Mouse (Mus musculus) heart, embryonic 14.5 days (tissue): ENCODE data around the gene Ephx1. TPM values are rescaled to one million over a fixed set of nuclear protein-coding genes. Genes with fewer than 3 reads are reported as not detected.

ENCODE experiments used
- ATAC-seq: fragments of 200-750 bp; cut with Nextera tagmentation; 2 replicates; pipeline ENCODE4 v1.8.0; 2017; ENCODE audit warnings: low read depth, moderate TSS enrichment; ENCODE audit not compliant: insufficient number of reproducible peaks, insufficient read depth, low FRiP score
- H3K27ac ChIP-seq, 2 experiments: fragments of 200-500 bp in 1 of 2; fragments of 300-500 bp in 1 of 2; sonication (generic) in 1 of 2; replicated peaks in 1 of 2; 2 replicates each; pipeline ENCODE4 v1.5.1; 2012 to 2014; ENCODE audit warnings: low read depth in 2 of 2, low read length in 2 of 2, control low read depth in 1 of 2, mild to moderate bottlenecking in 1 of 2, mixed read lengths in 1 of 2; ENCODE audit not compliant: control insufficient read depth in 1 of 2, insufficient read depth in 1 of 2
- H3K27me3 ChIP-seq: fragments of 300-500 bp; sonication (generic); 2 replicates; pipeline ENCODE4 v1.6.1; 2014; ENCODE audit warnings: mild to moderate bottlenecking, low read length, control low read depth; ENCODE audit not compliant: control insufficient read depth, insufficient read depth
- H3K36me3 ChIP-seq: fragments of 300-500 bp; sonication (generic); 2 replicates; pipeline ENCODE4 v1.6.1; 2014; ENCODE audit warnings: mild to moderate bottlenecking, control low read depth, low read length, mixed read lengths; ENCODE audit not compliant: control insufficient read depth, insufficient read depth
- H3K4me1 ChIP-seq, 2 experiments: fragments of 200-500 bp in 1 of 2; fragments of 300-500 bp in 1 of 2; sonication (generic) in 1 of 2; 2 replicates each; pipeline ENCODE4 v1.6.1; 2012 to 2014; ENCODE audit warnings: low read length in 2 of 2, control low read depth in 1 of 2, mixed read lengths in 1 of 2; ENCODE audit not compliant: control insufficient read depth in 2 of 2, insufficient read depth in 2 of 2
- H3K4me2 ChIP-seq: fragments of 300-500 bp; sonication (generic); 2 replicates; pipeline ENCODE4 v1.6.1; 2014; ENCODE audit warnings: mild to moderate bottlenecking, low read length
- H3K4me3 ChIP-seq, 2 experiments: fragments of 200-500 bp in 1 of 2; fragments of 300-500 bp in 1 of 2; sonication (generic) in 1 of 2; 2 replicates each; pipeline ENCODE4 v1.5.1; 2012 to 2014; ENCODE audit warnings: low read length in 2 of 2, mild to moderate bottlenecking in 2 of 2, control low read depth in 1 of 2, low read depth in 1 of 2, moderate library complexity in 1 of 2; ENCODE audit not compliant: control insufficient read depth in 1 of 2, insufficient read depth in 1 of 2
- H3K9ac ChIP-seq: fragments of 300-500 bp; sonication (generic); 2 replicates; pipeline ENCODE4 v1.6.1; 2014; ENCODE audit warnings: mild to moderate bottlenecking, low read length
- H3K9me3 ChIP-seq: fragments of 300-500 bp; sonication (generic); 2 replicates; pipeline ENCODE4 v1.6.1; 2016; ENCODE audit warnings: low read length, control low read depth; ENCODE audit not compliant: control insufficient read depth
- WGBS: fragments of 180-500 bp; shearing (Covaris S2); extraction: QIAGEN DNeasy Blood & Tissue Kit; methylation state at CpG from one replicate; pipeline ENCODE4 v1.1.7; 2014; 5-methylcytosine and 5-hydroxymethylcytosine counted together
- polyA plus RNA-seq: library from polyadenylated mRNA; unstranded; fragments of >200 nt; fragmentation: Nextera tagmentation; extraction: Ambion mirVana; gene quantifications from 2 replicates; pipeline ENCODE4 v1.2.1, GENCODE M21; 2014

Gene Ephx1
- polyA plus RNA-seq, 1 experiment from 2014 or later: 10.5 TPM

DNA sequence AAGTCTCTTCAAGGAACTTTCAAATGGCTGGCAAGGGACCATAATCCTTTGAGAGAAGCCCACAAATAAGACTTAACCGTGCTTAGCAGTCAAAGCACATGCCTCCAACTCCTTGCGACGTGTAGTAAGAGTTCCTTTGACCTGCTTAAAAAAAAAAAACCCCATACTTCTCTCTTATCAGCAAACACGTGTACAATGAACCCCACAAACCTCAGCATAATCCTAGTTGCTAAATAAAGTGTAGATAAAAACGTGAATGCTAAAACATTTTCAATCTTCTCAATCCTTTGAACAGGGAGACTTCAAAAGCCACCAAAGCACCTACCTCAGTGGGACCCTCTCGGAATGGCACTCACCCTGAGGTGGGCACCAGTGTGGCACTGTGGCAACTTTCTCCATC is 7.3 kb downstream of the Ephx1 start:
- H3K27me3 ChIP-seq: no peaks in the 10 kb centered on the region
- no peaks in the 10 kb centered on the region for H3K36me3 ChIP-seq
- WGBS: 64% methylated on average over 6 of the region's 6 CpGs
- H3K27ac ChIP-seq: no peak overlapping the region
- H3K9ac ChIP-seq: no peak overlapping the region
- no peak overlapping the region for H3K4me3 ChIP-seq
- no peaks in the 10 kb centered on the region for H3K9me3 ChIP-seq
- H3K4me2 ChIP-seq: no peak overlapping the region
- peaks cover 16 to 23% of the 10 kb centered on the region in 2 experiments for H3K4me1 ChIP-seq
- ATAC-seq: no peak

DNA sequence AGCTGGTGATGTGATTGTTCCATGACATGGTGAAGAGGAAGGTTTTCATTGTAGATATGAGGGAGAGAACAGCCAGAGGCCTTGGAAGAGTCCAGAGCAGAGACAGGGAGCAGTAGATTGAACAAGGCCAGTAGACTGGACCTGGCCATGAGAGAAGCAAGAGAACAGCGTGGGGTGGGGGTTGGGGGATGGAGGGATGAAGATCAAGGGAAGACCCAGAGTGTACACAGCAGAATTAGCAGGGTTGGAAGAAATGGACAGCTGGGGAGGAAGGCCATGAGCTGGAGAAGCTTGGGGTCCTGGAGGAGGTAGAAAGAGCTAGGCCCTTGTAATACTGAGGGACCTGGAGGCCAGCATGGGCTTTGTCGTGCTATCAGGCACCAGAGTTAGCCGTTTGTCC is 8.3 kb downstream of the Ephx1 start:
- WGBS: 66% methylated on average over 3 of the region's 3 CpGs
- no peak overlapping the region for H3K4me2 ChIP-seq

DNA sequence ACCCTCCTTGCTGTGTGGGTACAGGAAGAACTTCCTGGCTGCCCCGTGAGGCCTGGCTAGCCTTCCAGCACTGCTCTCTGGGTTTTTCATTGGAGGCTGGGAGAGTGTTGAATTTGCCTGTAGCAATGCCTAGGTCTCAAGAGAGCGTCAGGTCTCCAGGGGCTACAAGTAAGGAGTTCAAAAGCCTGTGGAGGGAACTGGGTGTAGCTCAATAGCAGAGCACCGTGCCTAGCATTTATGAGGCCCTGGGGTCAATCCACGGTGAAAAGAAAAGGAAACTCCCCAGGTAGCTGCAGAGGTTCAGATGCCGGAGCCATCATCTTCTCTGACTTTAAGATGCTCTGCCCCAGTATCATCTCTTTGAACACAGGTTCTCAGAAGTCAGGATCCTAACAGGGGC is 9.1 kb downstream of the Ephx1 start:
- peaks cover 15 to 23% of the 10 kb centered on the region in 2 experiments for H3K4me1 ChIP-seq
- H3K9ac ChIP-seq: no peak overlapping the region
- WGBS: 80% methylated on average over 5 of the region's 5 CpGs
- H3K4me3 ChIP-seq: no peak overlapping the region
- no peaks in the 10 kb centered on the region for H3K27me3 ChIP-seq
- H3K9me3 ChIP-seq: no peaks in the 10 kb centered on the region
- no peak overlapping the region for H3K27ac ChIP-seq
- H3K36me3 ChIP-seq: no peaks in the 10 kb centered on the region
- ATAC-seq: no peak
- no peak overlapping the region for H3K4me2 ChIP-seq

More for the DNA sequence above, 8.3 kb downstream of the Ephx1 start:
- Histone ChIP-seq H3K4me1 (peaks cover 16 to 23% of the 10 kb centered on the region in 2 experiments), H3K9ac (no peak overlapping the region), H3K27me3 (no peaks in the 10 kb centered on the region), H3K4me3 (no peak overlapping the region), H3K9me3 (no peaks in the 10 kb centered on the region), H3K36me3 (no peaks in the 10 kb centered on the region), H3K27ac (no peak overlapping the region)
- ATAC-seq: no peak

DNA sequence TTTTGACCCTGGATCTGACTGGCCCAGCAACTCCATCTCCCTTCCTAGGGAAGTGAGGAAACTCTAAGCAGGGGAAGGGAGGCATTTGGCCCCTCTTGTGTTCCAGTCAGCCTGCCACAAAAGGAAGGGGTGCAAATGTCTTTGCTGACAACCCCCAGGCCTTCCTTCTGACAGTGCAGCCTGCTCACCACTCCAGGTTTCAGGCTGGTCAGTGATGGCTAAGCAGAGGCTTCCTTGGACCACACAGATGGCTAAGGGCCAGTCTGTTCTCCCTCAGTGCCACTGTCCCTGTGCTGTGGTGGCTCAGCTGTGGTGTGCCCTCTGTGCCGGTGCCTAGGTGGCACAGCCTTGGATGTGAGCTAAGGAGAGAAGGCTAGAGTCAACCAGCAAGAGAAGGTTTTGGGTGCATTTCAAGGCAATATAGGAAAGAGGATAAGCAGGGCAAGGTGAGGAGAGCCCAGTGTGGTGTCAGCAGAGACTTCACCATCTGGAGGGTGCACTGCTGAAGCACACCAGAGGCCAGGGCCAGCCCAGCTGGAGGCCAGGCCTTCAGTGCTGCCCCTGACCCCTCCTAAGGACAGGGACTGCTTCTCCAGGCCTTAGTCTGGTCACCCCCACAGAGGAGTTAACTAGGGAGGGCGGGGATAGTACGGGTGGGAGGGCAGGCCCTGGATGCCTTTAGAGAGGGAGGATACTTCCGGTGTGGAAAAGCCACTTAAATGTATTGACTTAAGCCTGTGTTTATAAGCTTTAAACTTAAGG is 10.4 kb downstream of the Ephx1 start:
- Histone ChIP-seq H3K27me3 (no peaks in the 10 kb centered on the region), H3K27ac (peak overlapping the region in 1 of 2 experiments; percentile 21; a peak in 2 of 4 replicates), H3K4me1 (peaks cover 7 to 12% of the 10 kb centered on the region in 2 experiments), H3K9ac (no peak overlapping the region), H3K4me3 (no peak overlapping the region), H3K9me3 (no peaks in the 10 kb centered on the region), H3K4me2 (no peak overlapping the region), H3K36me3 (no peaks in the 10 kb centered on the region)
- WGBS: 54% methylated on average over 4 of the region's 4 CpGs
- no peak for ATAC-seq

DNA sequence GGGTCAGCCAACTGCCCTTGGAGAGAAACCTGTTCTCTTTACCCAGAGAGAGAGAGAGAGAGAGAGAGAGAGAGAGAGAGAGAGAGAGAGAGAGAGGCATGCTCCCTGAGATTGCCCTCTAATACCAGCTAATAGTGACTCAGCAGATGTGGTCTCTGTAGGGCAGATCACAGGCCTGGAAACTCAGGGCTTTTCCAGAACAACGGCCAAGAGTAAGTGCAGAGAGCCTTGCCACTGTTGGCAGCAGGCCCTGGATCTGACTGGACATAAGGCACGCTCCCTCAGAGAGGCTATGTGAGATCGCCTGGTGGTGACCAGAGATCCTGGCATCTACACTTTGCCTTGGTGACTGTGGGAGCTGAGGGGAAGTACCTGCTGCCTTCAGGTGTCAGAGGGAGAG is 10.9 kb downstream of the Ephx1 start:
- Histone ChIP-seq H3K4me1 (peaks cover 5 to 9% of the 10 kb centered on the region in 2 experiments), H3K9me3 (no peaks in the 10 kb centered on the region), H3K9ac (no peak overlapping the region), H3K4me2 (no peak overlapping the region), H3K27me3 (no peaks in the 10 kb centered on the region), H3K4me3 (no peak overlapping the region), H3K27ac (peak overlapping the region in 1 of 2 experiments; percentile 21; a peak in 2 of 4 replicates), H3K36me3 (no peaks in the 10 kb centered on the region)
- WGBS: 29% methylated on average over 3 of the region's 3 CpGs
- peak; percentile 75; the same call in 1 of the 2 replicates for ATAC-seq

DNA sequence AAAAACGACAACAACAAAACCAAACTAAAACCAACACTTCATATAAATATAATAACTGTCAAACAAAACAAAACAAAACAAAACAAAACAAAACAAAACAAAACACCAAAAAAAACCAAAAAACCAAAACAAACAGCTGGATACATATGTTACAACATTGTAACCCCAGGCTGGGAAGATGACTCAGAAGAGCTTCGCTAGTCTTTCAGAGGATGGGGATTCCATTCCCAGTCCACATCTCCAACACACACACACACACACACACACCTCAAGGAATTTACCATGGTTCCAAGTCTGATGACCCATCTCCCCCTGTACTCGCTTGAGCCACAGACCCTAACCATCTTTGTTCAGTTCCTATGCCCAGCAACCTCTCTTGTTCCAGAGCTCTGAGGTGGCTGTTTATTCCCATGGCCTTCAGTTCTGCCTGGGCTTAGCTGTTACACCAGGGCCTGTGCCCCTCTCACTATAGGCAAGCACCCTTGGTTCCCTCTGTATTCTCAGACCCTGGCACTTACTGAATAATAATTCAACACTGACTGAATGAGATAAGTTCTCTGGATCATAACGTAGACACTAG is 11.6 kb downstream of the Ephx1 start:
- H3K27ac ChIP-seq: no peak overlapping the region
- H3K4me2 ChIP-seq: no peak overlapping the region
- no peak overlapping the region for H3K9ac ChIP-seq
- no peaks in the 10 kb centered on the region for H3K36me3 ChIP-seq
- H3K4me3 ChIP-seq: no peak overlapping the region
- H3K27me3 ChIP-seq: no peaks in the 10 kb centered on the region
- 83% methylated on average over 4 of the region's 4 CpGs for WGBS
- no peak for ATAC-seq
- H3K4me1 ChIP-seq: peaks cover 5 to 9% of the 10 kb centered on the region in 2 experiments
- no peaks in the 10 kb centered on the region for H3K9me3 ChIP-seq

DNA sequence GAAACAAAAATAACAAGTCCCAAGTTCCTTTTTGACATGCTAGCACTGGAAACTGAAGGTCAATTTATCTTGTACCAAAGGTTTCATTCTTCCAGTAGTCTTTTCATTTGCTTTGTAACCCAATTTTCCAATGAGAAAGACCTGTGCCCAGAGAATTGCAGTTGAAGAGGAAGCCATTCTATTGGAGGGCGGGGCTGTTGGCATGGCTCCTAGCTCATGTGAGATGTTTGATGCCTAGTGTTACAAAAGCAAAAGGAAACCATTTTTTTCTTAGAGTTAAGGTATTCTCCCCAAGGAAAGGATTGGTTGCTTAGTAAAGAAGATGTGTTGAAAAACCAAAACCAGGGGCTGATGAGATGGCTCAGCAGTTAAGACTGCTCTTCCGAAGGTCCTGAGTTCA is 12.4 kb downstream of the Ephx1 start:
- Histone ChIP-seq H3K4me2 (no peak overlapping the region), H3K4me3 (no peak overlapping the region), H3K27ac (no peak overlapping the region), H3K27me3 (no peaks in the 10 kb centered on the region), H3K9me3 (no peaks in the 10 kb centered on the region), H3K4me1 (peaks cover 5 to 9% of the 10 kb centered on the region in 2 experiments), H3K36me3 (no peaks in the 10 kb centered on the region), H3K9ac (no peak overlapping the region)
- no peak for ATAC-seq
- WGBS: 90% methylated on average over 2 of the region's 2 CpGs
